Mouse (Mus musculus) spleen, adult 2 months (tissue): Measurements from ENCODE around the gene Syt8.

Experiments
- CTCF ChIP-seq: fragments of 200-500 bp; IDR thresholded peaks from 2 replicates; pipeline ENCODE4 v1.5.1; 2011; ENCODE audit warnings: mild to moderate bottlenecking, inconsistent platforms; ENCODE audit not compliant: insufficient read depth, insufficient read length, insufficient replicate concordance; ENCODE audit errors: extremely low read depth
- POLR2A ChIP-seq: fragments of 200-500 bp; IDR thresholded peaks from 2 replicates; pipeline ENCODE4 v1.6.1; 2011; ENCODE audit warnings: low read depth, low read length, inconsistent platforms

GRCm38 (mm10) chr7:142476795-142477452, 42.3 kb downstream of the Syt8 start:
- no peak for TF ChIP-seq CTCF
- TF ChIP-seq POLR2A, result no peak
